Mouse (Mus musculus) MEL (cell line): ENCODE measurements at regions not wholly inside any gene's neighbourhood (a gene's known extent, or its start where the extent isn't known, plus 50 kb on each side); places are given as distances from the start of the nearest gene placed in this dataset.

ENCODE experiments used
- DNase-seq: peaks from one replicate; pipeline ENCODE4 v3.0.0; 2011; ENCODE audit warnings: low read depth, low spot score
- H3K27ac ChIP-seq: 2 replicates; pipeline ENCODE4 v1.5.1; 2012; ENCODE audit warnings: low read depth, mild to moderate bottlenecking, control low read depth, low read length, moderate library complexity; ENCODE audit not compliant: control insufficient read depth
- H3K27me3 ChIP-seq, 2 experiments: fragments of 150-350 bp in 1 of 2; sonication (generic) in 1 of 2; 2 replicates each; pipeline ENCODE4 v1.6.1; 2012; ENCODE audit warnings: low read length in 2 of 2, mild to moderate bottlenecking in 2 of 2, improper control_type of control experiment in 1 of 2, moderate library complexity in 1 of 2; ENCODE audit not compliant: insufficient read depth in 2 of 2, control insufficient read depth in 1 of 2
- H3K36me3 ChIP-seq, 2 experiments: 2 replicates each; pipeline ENCODE4 v1.6.1; 2012 to 2014; ENCODE audit warnings: low read length in 2 of 2, improper control_type of control experiment in 1 of 2, inconsistent platforms in 1 of 2, mild to moderate bottlenecking in 1 of 2; ENCODE audit not compliant: insufficient read depth in 2 of 2, control insufficient read depth in 1 of 2
- H3K4me1 ChIP-seq, 2 experiments: fragments of 150-350 bp in 1 of 2; sonication (generic) in 1 of 2; 2 replicates each; pipeline ENCODE4 v1.6.1; 2012; ENCODE audit warnings: low read length in 2 of 2, improper control_type of control experiment in 1 of 2, mild to moderate bottlenecking in 1 of 2; ENCODE audit not compliant: insufficient read depth in 2 of 2, control insufficient read depth in 1 of 2
- H3K4me3 ChIP-seq, 2 experiments: fragments of 150-350 bp in 1 of 2; sonication (generic) in 1 of 2; 2 replicates each; pipeline ENCODE4 v1.5.1; 2012; ENCODE audit warnings: low read depth in 2 of 2, low read length in 2 of 2, mild to moderate bottlenecking in 2 of 2, moderate library complexity in 2 of 2, control low read depth in 1 of 2, improper control_type of control experiment in 1 of 2; ENCODE audit not compliant: control insufficient read depth in 1 of 2, insufficient read depth in 1 of 2
- H3K79me2 ChIP-seq: 2 replicates; pipeline ENCODE4 v1.6.1; 2012; ENCODE audit warnings: mild to moderate bottlenecking, low read length, moderate library complexity; ENCODE audit not compliant: control insufficient read depth, poor library complexity, insufficient read depth
- H3K9ac ChIP-seq: 2 replicates; pipeline ENCODE4 v1.6.1; 2012; ENCODE audit warnings: low read depth, mild to moderate bottlenecking, control low read depth, low read length, moderate library complexity; ENCODE audit not compliant: control insufficient read depth, poor library complexity, severe bottlenecking
- H3K9me3 ChIP-seq: fragments of 150-350 bp; sonication (generic); replicated peaks from 2 replicates; pipeline ENCODE4 v1.6.1; 2012; ENCODE audit warnings: mild to moderate bottlenecking, low read length, improper control_type of control experiment, moderate library complexity; ENCODE audit not compliant: insufficient read depth
- BHLHE40 ChIP-seq: IDR thresholded peaks from 2 replicates; pipeline ENCODE4 v1.6.1; 2012; ENCODE audit warnings: low read depth, mild to moderate bottlenecking, inconsistent platforms, low read length, improper control_type of control experiment, borderline replicate concordance
- CHD1 ChIP-seq: IDR thresholded peaks from 2 replicates; pipeline ENCODE4 v1.6.1; 2012; ENCODE audit warnings: low read depth, mild to moderate bottlenecking, inconsistent platforms, low read length, improper control_type of control experiment
- CTCF ChIP-seq, 3 experiments: IDR thresholded peaks in 2 of 3; conservative IDR thresholded peaks in 1 of 3; 2 replicates each; pipeline ENCODE4 v1.5.1; 2011 to 2012; ENCODE audit warnings: low read length in 3 of 3, low read depth in 2 of 3, mild to moderate bottlenecking in 2 of 3, improper control_type of control experiment in 1 of 3, inconsistent platforms in 1 of 3, mixed read lengths in 1 of 3, moderate library complexity in 1 of 3; ENCODE audit not compliant: control insufficient read depth in 1 of 3, insufficient read depth in 1 of 3, poor library complexity in 1 of 3, severe bottlenecking in 1 of 3
- E2F4 ChIP-seq: IDR thresholded peaks from 2 replicates; pipeline ENCODE4 v1.6.1; 2011; ENCODE audit warnings: low read depth, low read length, improper control_type of control experiment, borderline replicate concordance
- ETS1 ChIP-seq: IDR thresholded peaks from 2 replicates; pipeline ENCODE4 v1.6.1; 2012; ENCODE audit warnings: low read depth, mild to moderate bottlenecking, inconsistent platforms, low read length, improper control_type of control experiment, moderate library complexity
- GABPA ChIP-seq: IDR thresholded peaks from 2 replicates; pipeline ENCODE4 v1.6.1; 2012; ENCODE audit warnings: low read depth, mild to moderate bottlenecking, inconsistent platforms, low read length, improper control_type of control experiment, moderate library complexity
- HCFC1 ChIP-seq: IDR thresholded peaks from 2 replicates; pipeline ENCODE4 v1.6.1; 2012; ENCODE audit warnings: low read depth, mild to moderate bottlenecking, inconsistent platforms, low read length, improper control_type of control experiment, moderate library complexity
- JUND ChIP-seq: IDR thresholded peaks from 2 replicates; pipeline ENCODE4 v1.6.1; 2011; ENCODE audit warnings: low read depth, mild to moderate bottlenecking, improper control_type of control experiment, low read length
- KAT2A ChIP-seq: conservative IDR thresholded peaks from 2 replicates; pipeline ENCODE4 v1.6.1; 2012; ENCODE audit warnings: low read depth, low read length, improper control_type of control experiment, inconsistent platforms
- MAX ChIP-seq: IDR thresholded peaks from 2 replicates; pipeline ENCODE4 v1.6.1; 2011; ENCODE audit warnings: low read length, improper control_type of control experiment
- MAZ ChIP-seq: IDR thresholded peaks from 2 replicates; pipeline ENCODE4 v1.6.1; 2012; ENCODE audit warnings: low read depth, mild to moderate bottlenecking, inconsistent platforms, low read length, improper control_type of control experiment
- MEF2A ChIP-seq: IDR thresholded peaks from 2 replicates; pipeline ENCODE4 v1.6.1; 2014; ENCODE audit warnings: low read depth, mild to moderate bottlenecking, inconsistent platforms, low read length, improper control_type of control experiment; ENCODE audit not compliant: poor library complexity, insufficient replicate concordance, severe bottlenecking; ENCODE audit errors: extremely low read depth
- MXI1 ChIP-seq: IDR thresholded peaks from 2 replicates; pipeline ENCODE4 v1.6.1; 2011; ENCODE audit warnings: mild to moderate bottlenecking, low read depth, low read length, improper control_type of control experiment
- MYB ChIP-seq: IDR thresholded peaks from 2 replicates; pipeline ENCODE4 v1.6.1; 2011; ENCODE audit warnings: mild to moderate bottlenecking, low read depth, low read length, improper control_type of control experiment
- MYC ChIP-seq: IDR thresholded peaks from 2 replicates; pipeline ENCODE4 v1.6.1; 2011; ENCODE audit warnings: low read depth, mild to moderate bottlenecking, low read length, improper control_type of control experiment, moderate library complexity
- NELFE ChIP-seq: IDR thresholded peaks from 2 replicates; pipeline ENCODE4 v1.6.1; 2011; ENCODE audit warnings: low read depth, low read length, improper control_type of control experiment
- NRF1 ChIP-seq: IDR thresholded peaks from 2 replicates; pipeline ENCODE4 v1.6.1; 2014; ENCODE audit warnings: low read depth, mild to moderate bottlenecking, inconsistent platforms, low read length, improper control_type of control experiment, moderate library complexity; ENCODE audit not compliant: poor library complexity, insufficient read depth, severe bottlenecking
- POLR2A ChIP-seq, 2 experiments: IDR thresholded peaks; 2 replicates each; pipeline ENCODE4 v1.6.1; 2011 to 2012; ENCODE audit warnings: low read length in 2 of 2, mild to moderate bottlenecking in 2 of 2, control low read depth in 1 of 2, improper control_type of control experiment in 1 of 2, low read depth in 1 of 2, moderate library complexity in 1 of 2; ENCODE audit not compliant: control insufficient read depth in 1 of 2, insufficient read depth in 1 of 2, poor library complexity in 1 of 2
- POLR2AphosphoS2 ChIP-seq: IDR thresholded peaks from 2 replicates; pipeline ENCODE4 v1.6.1; 2011; ENCODE audit warnings: low read length, improper control_type of control experiment
- RAD21 ChIP-seq: IDR thresholded peaks from 2 replicates; pipeline ENCODE4 v1.6.1; 2011; ENCODE audit warnings: mild to moderate bottlenecking, low read depth, low read length, improper control_type of control experiment
- RCOR1 ChIP-seq: IDR thresholded peaks from 2 replicates; pipeline ENCODE4 v1.6.1; 2012; ENCODE audit warnings: low read depth, mild to moderate bottlenecking, inconsistent platforms, low read length, improper control_type of control experiment
- TAL1 ChIP-seq: IDR thresholded peaks from 2 replicates; pipeline ENCODE4 v1.6.1; 2012; ENCODE audit warnings: mild to moderate bottlenecking, inconsistent platforms, low read length, moderate library complexity, mixed read lengths
- TBP ChIP-seq: IDR thresholded peaks from 2 replicates; pipeline ENCODE4 v1.8.0; 2011; ENCODE audit warnings: low read depth, low read length, improper control_type of control experiment
- TCF12 ChIP-seq: IDR thresholded peaks from 2 replicates; pipeline ENCODE4 v1.6.1; 2014; ENCODE audit warnings: low read depth, mild to moderate bottlenecking, inconsistent platforms, low read length, improper control_type of control experiment, moderate library complexity
- UBTF ChIP-seq: IDR thresholded peaks from 2 replicates; pipeline ENCODE4 v1.6.1; 2012; ENCODE audit warnings: low read depth, mild to moderate bottlenecking, inconsistent platforms, low read length, improper control_type of control experiment, moderate library complexity, borderline replicate concordance; ENCODE audit not compliant: insufficient read depth
- USF1 ChIP-seq: IDR thresholded peaks from 2 replicates; pipeline ENCODE4 v1.6.1; 2014; ENCODE audit warnings: low read depth, mild to moderate bottlenecking, inconsistent platforms, low read length, improper control_type of control experiment, moderate library complexity
- USF2 ChIP-seq, 2 experiments: IDR thresholded peaks; 2 replicates each; pipeline ENCODE4 v1.6.1; 2011 to 2012; ENCODE audit warnings: improper control_type of control experiment in 2 of 2, low read length in 2 of 2, borderline replicate concordance in 1 of 2, inconsistent platforms in 1 of 2, low read depth in 1 of 2, mild to moderate bottlenecking in 1 of 2; ENCODE audit not compliant: insufficient read depth in 1 of 2
- ZC3H11A ChIP-seq: IDR thresholded peaks from 2 replicates; pipeline ENCODE4 v1.6.1; 2012; ENCODE audit warnings: low read depth, mild to moderate bottlenecking, inconsistent platforms, low read length, improper control_type of control experiment
- ZKSCAN1 ChIP-seq: IDR thresholded peaks from 2 replicates; pipeline ENCODE4 v1.6.1; 2012; ENCODE audit warnings: low read depth, mild to moderate bottlenecking, inconsistent platforms, low read length, improper control_type of control experiment, moderate library complexity
- ZMIZ1 ChIP-seq: IDR thresholded peaks from 2 replicates; pipeline ENCODE4 v1.6.1; 2012; ENCODE audit warnings: low read depth, mild to moderate bottlenecking, inconsistent platforms, low read length, improper control_type of control experiment, moderate library complexity

DNA sequence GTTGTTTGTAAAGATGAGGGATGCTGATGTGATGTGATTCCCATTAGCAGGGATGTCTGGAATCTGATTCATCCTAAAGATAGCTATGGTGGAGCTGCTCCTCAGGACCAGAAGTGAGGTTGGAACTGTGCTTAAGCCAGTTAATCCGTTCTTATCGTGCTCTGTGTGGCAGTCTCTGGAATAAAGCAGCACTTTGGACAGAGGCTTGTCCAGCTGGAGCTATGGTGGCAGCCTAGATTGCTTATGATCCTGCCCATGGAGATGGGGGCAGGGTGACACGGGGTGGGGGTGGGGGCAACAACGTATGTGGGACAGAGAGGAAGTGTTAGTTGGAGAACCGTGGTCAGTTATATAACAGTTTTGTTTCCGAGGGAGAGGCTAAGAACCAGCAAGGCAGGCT, 82.0 kb upstream of the Arhgap32 start:
- H3K9me3 ChIP-seq, result no peaks in the 10 kb centered on the region
- no peaks in the 10 kb centered on the region for H3K27me3 ChIP-seq

DNA sequence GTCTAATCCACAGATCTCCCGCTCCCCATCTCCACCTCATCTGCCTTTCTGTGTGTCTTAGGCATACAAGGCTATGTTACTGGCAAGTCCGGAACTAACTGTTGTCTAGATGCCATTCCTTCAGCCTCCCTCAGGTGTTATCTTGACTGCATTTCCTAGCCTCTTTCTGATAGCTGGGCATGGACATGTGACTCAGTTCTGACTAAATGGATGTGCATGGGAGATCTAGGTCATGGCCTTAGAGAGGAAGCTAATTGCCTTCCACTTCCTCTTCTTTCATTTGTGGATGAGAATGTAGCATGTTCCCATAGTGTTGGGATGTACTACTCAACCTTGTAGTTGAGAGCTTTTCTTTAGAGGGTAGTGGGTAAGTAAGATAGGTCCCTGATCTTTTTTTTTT, 75.9 kb upstream of the Arhgap32 start:
- no peaks in the 10 kb centered on the region for H3K36me3 ChIP-seq
- TF ChIP-seq JUND (no peak), KAT2A (no peak), ZKSCAN1 (no peak), POLR2A (IDR thresholded peaks at IDR 0.05; ENCODE audit: control insufficient read depth in 1 of 2, insufficient read depth in 1 of 2, low read depth in 1 of 2, low read length in 2 of 2, poor library complexity in 1 of 2) (no peak), USF1 (no peak), TBP (no peak), GABPA (no peak), CTCF (IDR thresholded peaks at IDR 0.05 in 2 of 3, conservative IDR thresholded peaks at IDR 0.05 in 1 of 3; ENCODE audit: control insufficient read depth in 1 of 3, insufficient read depth in 1 of 3, low read depth in 2 of 3, low read length in 3 of 3, poor library complexity in 1 of 3, severe bottlenecking in 1 of 3) (no peak), ETS1 (no peak), TAL1 (no peak), MYB (no peak), MYC (no peak), TCF12 (no peak), USF2 (IDR thresholded peaks at IDR 0.05; ENCODE audit: borderline replicate concordance in 1 of 2, insufficient read depth in 1 of 2, low read depth in 1 of 2, low read length in 2 of 2) (no peak), RAD21 (no peak), RCOR1 (no peak), MAX (no peak), UBTF (no peak), ZC3H11A (no peak)
- DNase-seq, result no peak
- no peak overlapping the region for H3K4me3 ChIP-seq
- no peaks in the 10 kb centered on the region for H3K79me2 ChIP-seq
- no peak overlapping the region for H3K27ac ChIP-seq
- H3K4me1 ChIP-seq, result no peaks in the 10 kb centered on the region
- H3K9ac ChIP-seq, result no peak overlapping the region
- no peaks in the 10 kb centered on the region for H3K9me3 ChIP-seq
- H3K27me3 ChIP-seq, result no peaks in the 10 kb centered on the region

More for the DNA sequence above, 82.0 kb upstream of the Arhgap32 start:
- TF ChIP-seq NRF1 (no peak), HCFC1 (no peak), MAZ (no peak), POLR2AphosphoS2 (no peak), ZMIZ1 (no peak), ZC3H11A (no peak), BHLHE40 (no peak), E2F4 (no peak), RAD21 (no peak), TCF12 (no peak), MYB (no peak), CHD1 (no peak), POLR2A (IDR thresholded peaks at IDR 0.05; ENCODE audit: control insufficient read depth in 1 of 2, insufficient read depth in 1 of 2, low read depth in 1 of 2, low read length in 2 of 2, poor library complexity in 1 of 2) (no peak), MEF2A (no peak), NELFE (no peak), USF2 (IDR thresholded peaks at IDR 0.05; ENCODE audit: borderline replicate concordance in 1 of 2, insufficient read depth in 1 of 2, low read depth in 1 of 2, low read length in 2 of 2) (no peak), MAX (no peak), MXI1 (no peak), TAL1 (no peak)
- Histone ChIP-seq H3K4me1 (no peaks in the 10 kb centered on the region), H3K27ac (no peak overlapping the region), H3K79me2 (no peaks in the 10 kb centered on the region), H3K9ac (no peak overlapping the region), H3K36me3 (no peaks in the 10 kb centered on the region), H3K4me3 (no peak overlapping the region)
- no peak for DNase-seq
